Mouse (Mus musculus) bone marrow, adult 2 months (tissue): ENCODE results near the gene Osbpl9. TPM values are rescaled to one million over a fixed set of nuclear protein-coding genes. Genes with fewer than 3 reads are reported as not detected.

Source experiments
- H3K27ac ChIP-seq: fragments of 200-500 bp; 2 replicates; pipeline ENCODE4 v1.5.1; 2012; ENCODE audit warnings: low read depth, mild to moderate bottlenecking, control low read depth, inconsistent platforms, low read length; ENCODE audit not compliant: control insufficient read depth, poor library complexity, insufficient read depth
- H3K4me1 ChIP-seq: fragments of 200-500 bp; 2 replicates; pipeline ENCODE4 v1.6.1; 2011; ENCODE audit warnings: low read length; ENCODE audit not compliant: control insufficient read depth, insufficient read depth
- H3K4me3 ChIP-seq: fragments of 200-500 bp; replicated peaks from 2 replicates; pipeline ENCODE3; 2011; ENCODE audit warnings: mild to moderate bottlenecking, low read depth, low read length, control low read depth; ENCODE audit not compliant: control insufficient read depth
- CTCF ChIP-seq: fragments of 200-500 bp; IDR thresholded peaks from 2 replicates; pipeline ENCODE4 v1.5.1; 2011; ENCODE audit warnings: low read length, control low read depth; ENCODE audit not compliant: control insufficient read depth, insufficient read depth
- POLR2A ChIP-seq: fragments of 200-500 bp; IDR thresholded peaks from 2 replicates; pipeline ENCODE4 v1.6.1; 2011; ENCODE audit warnings: low read depth, mild to moderate bottlenecking, control low read depth, low read length, borderline replicate concordance; ENCODE audit not compliant: control insufficient read depth
- WGBS: fragments of 180-500 bp; shearing (Covaris S2); methylation state at CpG from one replicate; pipeline ENCODE4 v1.1.7; 2018; 5-methylcytosine and 5-hydroxymethylcytosine counted together
- polyA plus RNA-seq: library from polyadenylated mRNA; stranded (reverse); fragments of >200 nt; gene quantifications from 2 replicates; pipeline ENCODE4 v1.2.4, GENCODE M21; 2011; ENCODE audit warnings: low replicate concordance; ENCODE audit not compliant: missing spikeins, insufficient read depth, insufficient read length

Gene Osbpl9
- polyA plus RNA-seq, 1 experiment: 35.3 TPM

- Histone ChIP-seq H3K4me3 (no peak overlapping the region), H3K27ac (no peak overlapping the region), H3K4me1 (no peaks in the 10 kb centered on the region)
- no peak for TF ChIP-seq CTCF
- no peak for TF ChIP-seq POLR2A
- WGBS: 87% methylated on average over 10 of the region's 10 CpGs
Measured at GRCm38 (mm10) chr4:109109686-109110085, 92.4 kb downstream of the Osbpl9 start.

- no peak overlapping the region for H3K27ac ChIP-seq
- H3K4me1 ChIP-seq: no peaks in the 10 kb centered on the region
- TF ChIP-seq POLR2A (no peak), CTCF (no peak)
- 77% methylated on average over 6 of the region's 6 CpGs for WGBS
- H3K4me3 ChIP-seq: no peak overlapping the region
Measured at GRCm38 (mm10) chr4:109109012-109109411, 93.1 kb downstream of the Osbpl9 start.

- no peak overlapping the region for H3K27ac ChIP-seq
- TF ChIP-seq POLR2A (no peak), CTCF (no peak)
- no peak overlapping the region for H3K4me3 ChIP-seq
- H3K4me1 ChIP-seq: no peaks in the 10 kb centered on the region; the same call in 1 of the 2 replicates
Measured at GRCm38 (mm10) chr4:109106594-109106993, 95.5 kb downstream of the Osbpl9 start.

- TF ChIP-seq CTCF: no peak
- no peak for TF ChIP-seq POLR2A
- Histone ChIP-seq H3K4me1 (no peaks in the 10 kb centered on the region; the same call in 1 of the 2 replicates), H3K27ac (no peak overlapping the region), H3K4me3 (no peak overlapping the region)
- WGBS: 44% methylated on average over 3 of the region's 3 CpGs
Measured at GRCm38 (mm10) chr4:109106034-109106433, 96.0 kb downstream of the Osbpl9 start.

GRCm38 (mm10) chr4:109105254-109105653 lies 96.8 kb downstream of the Osbpl9 start:
- Histone ChIP-seq H3K4me1 (no peaks in the 10 kb centered on the region; the same call in 1 of the 2 replicates), H3K4me3 (no peak overlapping the region), H3K27ac (no peak overlapping the region)
- TF ChIP-seq POLR2A: no peak
- TF ChIP-seq CTCF: no peak

GRCm38 (mm10) chr4:109103145-109103883 lies 98.8 kb downstream of the Osbpl9 start:
- 31% methylated on average over 9 of the region's 9 CpGs for WGBS
- Histone ChIP-seq H3K27ac (no peak overlapping the region), H3K4me3 (no peak overlapping the region), H3K4me1 (no peaks in the 10 kb centered on the region; the same call in 1 of the 2 replicates)
- TF ChIP-seq CTCF (no peak), POLR2A (no peak)

- Histone ChIP-seq H3K27ac (no peak overlapping the region), H3K4me3 (no peak overlapping the region), H3K4me1 (no peaks in the 10 kb centered on the region; the same call in 1 of the 2 replicates)
- WGBS: 22% methylated on average over 5 of the region's 5 CpGs
- no peak for TF ChIP-seq CTCF
- no peak for TF ChIP-seq POLR2A
Measured at GRCm38 (mm10) chr4:109102574-109102973, 99.5 kb downstream of the Osbpl9 start.

- H3K27ac ChIP-seq: no peak overlapping the region
- H3K4me3 ChIP-seq: no peak overlapping the region
- H3K4me1 ChIP-seq: no peaks in the 10 kb centered on the region; the same call in 1 of the 2 replicates
- TF ChIP-seq CTCF (no peak), POLR2A (no peak)
- WGBS: 76% methylated on average over 3 of the region's 3 CpGs
Measured at GRCm38 (mm10) chr4:109098861-109099260, 103.2 kb downstream of the Osbpl9 start.

GRCm38 (mm10) chr4:109094269-109094668 lies 107.8 kb downstream of the Osbpl9 start:
- 84% methylated on average over 2 of the region's 2 CpGs for whole genome bisulfite sequencing
- Histone ChIP-seq H3K27ac (no peak overlapping the region), H3K4me1 (no peaks in the 10 kb centered on the region), H3K4me3 (no peak overlapping the region)
- TF ChIP-seq CTCF (no peak), POLR2A (no peak)
